In genomic region chr3:144669944-144670874, GRCm38 (mm10) we compare ENCODE assay signal across 12 mouse cellular contexts. TPM values are rescaled to one million over a fixed set of nuclear protein-coding genes. Genes with fewer than 3 reads are reported as not detected.
DNase-seq lines count a peak whose midpoint lies in the region; ATAC-seq lines count a peak whose summit lies in the region.
"Had no signal": no experiment of that assay in that cellular context is flagged by ENCODE, and none has a peak within 500 bp of the region (broad histone marks: within the 10 kb centered on the region; RNA-seq: fewer than 3 reads in every experiment).

No protein-coding gene starts in this region.

- no peak overlapping the region for H3K4me3 ChIP-seq in heart, embryonic 13.5 days
- peak overlapping the region; percentile 26; the same call in 1 of the 2 replicates for H3K4me3 ChIP-seq in liver, embryonic 13.5 days (replicated peaks)
- H3K4me3 ChIP-seq: limb, embryonic 15.5 days had no signal

- H3K36me3 ChIP-seq in heart, embryonic 13.5 days, result no peaks in the 10 kb centered on the region
- H3K36me3 ChIP-seq in liver, embryonic 13.5 days, result no peaks in the 10 kb centered on the region
- H3K36me3 ChIP-seq: limb, embryonic 15.5 days had no signal

- peak overlapping the region; percentile 38 for H3K4me2 ChIP-seq in heart, embryonic 13.5 days
- peak overlapping the region; percentile 62 for H3K4me2 ChIP-seq in liver, embryonic 13.5 days
- H3K4me2 ChIP-seq: limb, embryonic 15.5 days had no signal

- H3K4me1 ChIP-seq in heart, embryonic 13.5 days, result peaks cover 27% of the 10 kb centered on the region
- H3K4me1 ChIP-seq in liver, embryonic 13.5 days (replicated peaks), result peaks cover 82% of the 10 kb centered on the region
- H3K4me1 ChIP-seq: limb, embryonic 15.5 days had no signal

- no peaks in the 10 kb centered on the region for H3K9me3 ChIP-seq in heart, embryonic 13.5 days
- H3K9me3 ChIP-seq in liver, embryonic 13.5 days (replicated peaks), result no peaks in the 10 kb centered on the region
- H3K9me3 ChIP-seq: limb, embryonic 15.5 days had no signal

- ATAC-seq in heart, embryonic 13.5 days (ENCODE audit: extremely low read depth, insufficient number of reproducible peaks, low FRiP score, low TSS enrichment), result peak; percentile 86
- peak; percentile 98 for ATAC-seq in liver, embryonic 13.5 days (ENCODE audit: low read depth)

- no peak overlapping the region for H3K9ac ChIP-seq in heart, embryonic 13.5 days
- peak overlapping the region; percentile 68 for H3K9ac ChIP-seq in liver, embryonic 13.5 days
- H3K9ac ChIP-seq: limb, embryonic 15.5 days had no signal

- intact Hi-C loops in heart, postnatal 36 days (cut with DNase I), result no loop called here

- peaks cover 3% of the 10 kb centered on the region; the same call in 1 of the 2 replicates for H3K27me3 ChIP-seq in heart, embryonic 13.5 days (replicated peaks)
- H3K27me3 ChIP-seq in liver, embryonic 13.5 days, result no peaks in the 10 kb centered on the region
- H3K27me3 ChIP-seq: limb, embryonic 15.5 days had no signal

- no peak for DNase-seq in heart, postnatal 36 days
- peak; percentile 5 for DNase-seq in 416B (ENCODE audit: low read depth)
- DNase-seq in c-Kit-positive CD71-positive TER-119-positive erythroid progenitor cells, embryonic 14.5 days (ENCODE audit: low spot score), result peak; percentile 93
- DNase-seq in liver, embryonic 13.5 days, result peak; percentile 91
- DNase-seq in left cerebral cortex, adult 18-20 months (ENCODE audit: low spot score in 2 of 2), result no peak
- DNase-seq in adrenal gland, postnatal 10 days, result no peak
- DNase-seq in layer of hippocampus, adult 9-11 months, result no peak
- DNase-seq: adrenal gland, postnatal 25 days; gastrocnemius, postnatal 14 days; kidney, postnatal 25 days had no signal

- WGBS in heart, embryonic 13.5 days, result 43% methylated on average over 14 of the region's 14 CpGs
- WGBS in liver, embryonic 13.5 days (ENCODE audit: insufficient replicate concordance), result 20% methylated on average over 14 of the region's 14 CpGs

- peak overlapping the region; percentile 52 for H3K27ac ChIP-seq in heart, embryonic 13.5 days (replicated peaks)
- H3K27ac ChIP-seq in liver, embryonic 13.5 days, result peak overlapping the region; percentile 99
- H3K27ac ChIP-seq: limb, embryonic 15.5 days had no signal

RNA-seq across cellular contexts. Expression of gene Sh3glb1, which starts 49.9 kb away (rescaled TPM):
- 124 and 134 TPM in 2 replicates for polyA plus RNA-seq in heart, embryonic 13.5 days (2015; fragmentation: Nextera tagmentation; extraction: Ambion mirVana)
- 100 to 1,000 TPM; 372 to 397 TPM for total RNA-seq in heart, postnatal 36 days (2021)
- polyA plus RNA-seq in liver, embryonic 13.5 days (2015; fragmentation: Nextera tagmentation; extraction: Ambion mirVana), result 88.0 and 103 TPM in 2 replicates
- total RNA-seq in left cerebral cortex, adult 18-20 months (2021), result 10 to 100 TPM; 56.7 to 59.3 TPM
- total RNA-seq in adrenal gland, postnatal 10 days (2021), result 100 to 1,000 TPM; 271 to 286 TPM

Comparison
In these comparisons a context has a peak if more than half of its experiments do, and no peak if none do; other contexts are left out.
1. DNase-seq: peak in 416B (single experiment), c-Kit-positive CD71-positive TER-119-positive erythroid progenitor cells, embryonic 14.5 days (single experiment) and liver, embryonic 13.5 days (single experiment); none in heart, postnatal 36 days (0 of 2), left cerebral cortex, adult 18-20 months (0 of 2), adrenal gland, postnatal 10 days (single experiment) and layer of hippocampus, adult 9-11 months (single experiment).
2. RNA of gene Sh3glb1, which starts 49.9 kb away (total RNA-seq): 372 to 397 TPM in heart, postnatal 36 days and 271 to 286 TPM in adrenal gland, postnatal 10 days; 56.7 to 59.3 TPM in left cerebral cortex, adult 18-20 months; every median in the first group is over 4 times any median in the second.